Mouse (Mus musculus) intestine, embryonic 14.5 days (tissue): ENCODE data around the gene Msrb1. TPM values are rescaled to one million over a fixed set of nuclear protein-coding genes. Genes with fewer than 3 reads are reported as not detected.

ENCODE experiments used
- polyA plus RNA-seq: library from polyadenylated mRNA; unstranded; fragments of >200 nt; fragmentation: Nextera tagmentation; extraction: Ambion mirVana; gene quantifications from 2 replicates; pipeline ENCODE4 v1.2.1, GENCODE M21; 2014

Msrb1 gene
- polyA plus RNA-seq, 1 experiment from 2014 or later: 32.3 TPM

Other genes with a start within 250 kb of the Msrb1 start
- gene Caskin1, start 248.0 kb upstream of the Msrb1 start, polyA plus RNA-seq: 2.1 and 2.8 TPM in 2 replicates
- gene Traf7, start 208.7 kb upstream of the Msrb1 start, polyA plus RNA-seq: 97.3 and 104 TPM in 2 replicates
- 2.6 and 5.7 TPM in 2 replicates for gene Rab26, start 202.4 kb upstream of the Msrb1 start, polyA plus RNA-seq
- 26.8 and 28.4 TPM in 2 replicates for gene Pkd1, start 186.8 kb upstream of the Msrb1 start, polyA plus RNA-seq
- 55.8 and 59.3 TPM in 2 replicates for gene Tsc2, start 104.0 kb upstream of the Msrb1 start, polyA plus RNA-seq
- 18.6 and 22.9 TPM in 2 replicates for gene Nthl1, start 104.0 kb upstream of the Msrb1 start, polyA plus RNA-seq
- gene Slc9a3r2, start 86.3 kb upstream of the Msrb1 start, polyA plus RNA-seq: 51.7 and 58.2 TPM in 2 replicates
- gene Npw, start 78.2 kb upstream of the Msrb1 start, polyA plus RNA-seq: not detected in 2 replicates
- gene Zfp598, start 67.0 kb upstream of the Msrb1 start, polyA plus RNA-seq: 28.0 and 30.6 TPM in 2 replicates
- 7.5 and 7.7 TPM in 2 replicates for gene Syngr3, start 46.7 kb upstream of the Msrb1 start, polyA plus RNA-seq
- gene Gfer, start 40.5 kb upstream of the Msrb1 start, polyA plus RNA-seq: 48.1 and 48.5 TPM in 2 replicates
- gene Noxo1, start 40.4 kb upstream of the Msrb1 start, polyA plus RNA-seq: 6.4 and 7.2 TPM in 2 replicates
- 86.2 and 90.1 TPM in 2 replicates for gene Tbl3, start 29.0 kb upstream of the Msrb1 start, polyA plus RNA-seq
- 0.15 TPM in 2 replicates for gene Rnf151, start 18.6 kb upstream of the Msrb1 start, polyA plus RNA-seq
- 1,745 and 1,859 TPM in 2 replicates for gene Rps2, start 18.5 kb upstream of the Msrb1 start, polyA plus RNA-seq
- gene Ndufb10, start 12.2 kb upstream of the Msrb1 start, polyA plus RNA-seq: 258 and 296 TPM in 2 replicates
- not detected in 2 replicates for gene Rpl3l, start 8.8 kb upstream of the Msrb1 start, polyA plus RNA-seq
- gene Hs3st6, start 16.3 kb downstream of the Msrb1 start, polyA plus RNA-seq: 0.24 and 1.1 TPM in 2 replicates
- not detected in 2 replicates for gene Meiob, start 67.6 kb downstream of the Msrb1 start, polyA plus RNA-seq
- 35.5 and 39.1 TPM in 2 replicates for gene Hagh, start 103.5 kb downstream of the Msrb1 start, polyA plus RNA-seq
- gene Fahd1, start 113.7 kb downstream of the Msrb1 start, polyA plus RNA-seq: 30.4 and 33.9 TPM in 2 replicates
- gene Igfals, start 129.4 kb downstream of the Msrb1 start, polyA plus RNA-seq: 0.63 and 0.84 TPM in 2 replicates
- gene Nubp2, start 149.7 kb downstream of the Msrb1 start, polyA plus RNA-seq: 58.8 and 61.9 TPM in 2 replicates
- gene Spsb3, start 150.0 kb downstream of the Msrb1 start, polyA plus RNA-seq: 36.3 and 37.0 TPM in 2 replicates
- 21.6 and 24.1 TPM in 2 replicates for gene Eme2, start 158.4 kb downstream of the Msrb1 start, polyA plus RNA-seq
- 100 and 110 TPM in 2 replicates for gene Mrps34, start 158.5 kb downstream of the Msrb1 start, polyA plus RNA-seq
- 86.4 and 90.7 TPM in 2 replicates for gene Nme3, start 159.9 kb downstream of the Msrb1 start, polyA plus RNA-seq
- 36.0 and 40.7 TPM in 2 replicates for gene Mapk8ip3, start 200.3 kb downstream of the Msrb1 start, polyA plus RNA-seq
- 125 and 143 TPM in 2 replicates for gene Jpt2, start 224.0 kb downstream of the Msrb1 start, polyA plus RNA-seq